Mouse (Mus musculus): Measurements from ENCODE around the gene Ptprn2.

Gene Ptprn2

DNA sequence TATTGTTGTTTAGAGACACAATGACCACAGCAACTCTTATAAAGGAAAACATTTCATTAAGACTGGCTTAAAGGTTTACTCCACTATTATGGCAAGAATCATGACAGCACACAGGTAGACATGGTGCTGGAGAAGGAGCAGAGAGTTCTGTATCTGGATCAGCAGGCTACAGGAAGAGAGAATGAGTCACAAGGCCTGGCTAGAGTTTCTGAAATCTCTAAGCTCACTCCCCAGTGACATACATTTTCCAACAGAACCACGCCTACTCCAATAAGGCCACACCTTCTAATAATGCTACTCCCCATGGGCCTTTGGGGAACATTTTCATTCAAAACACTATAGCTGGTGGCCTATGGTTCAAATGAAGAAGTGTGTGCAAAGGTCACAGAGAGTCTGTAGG is 53.8 kb downstream of the Ptprn2 start:
- WGBS, result 81% methylated on average over 1 of the region's 1 CpGs

DNA sequence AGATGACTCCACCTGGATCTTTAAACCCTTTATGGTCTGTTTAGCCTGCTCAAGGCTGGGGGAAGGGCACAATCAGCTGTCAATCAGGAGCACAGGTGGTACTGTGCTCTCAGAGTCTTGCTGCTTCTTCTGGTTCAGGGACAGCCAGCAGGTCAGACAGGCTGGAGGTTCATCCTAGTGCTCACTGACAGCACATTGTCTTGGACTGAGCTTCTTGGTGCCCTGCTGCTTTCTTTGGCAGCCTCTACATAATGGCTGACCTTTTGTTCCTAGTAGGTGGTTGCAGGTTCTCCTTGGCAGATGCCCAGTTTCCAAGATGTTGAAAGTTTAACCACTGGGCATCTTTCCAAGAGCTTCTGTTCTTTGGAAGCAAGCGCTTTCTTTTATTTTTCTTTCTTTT is 55.1 kb downstream of the Ptprn2 start:
- 33% methylated on average over 1 of the region's 1 CpGs for WGBS

DNA sequence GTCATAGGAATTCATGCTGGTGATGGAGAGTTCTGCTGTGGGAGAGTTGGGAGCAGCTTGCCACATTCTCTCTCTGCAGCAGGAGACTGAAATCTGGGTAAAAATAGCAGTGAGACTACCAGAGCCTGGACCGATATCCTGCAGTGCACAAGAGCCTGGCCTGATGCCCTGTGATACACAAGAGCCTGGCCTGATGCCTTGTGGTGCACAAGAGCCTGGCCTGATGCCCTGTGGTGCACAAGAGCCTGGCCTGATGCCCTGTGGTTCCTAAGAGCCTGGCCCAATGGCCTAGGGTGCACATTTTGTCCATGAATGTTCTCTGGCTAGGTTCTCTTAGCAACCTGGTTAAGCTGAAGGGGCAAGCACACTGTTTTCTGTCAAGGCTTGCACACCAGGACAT is 64.5 kb downstream of the Ptprn2 start:
- 4% methylated on average over 1 of the region's 1 CpGs for WGBS

DNA sequence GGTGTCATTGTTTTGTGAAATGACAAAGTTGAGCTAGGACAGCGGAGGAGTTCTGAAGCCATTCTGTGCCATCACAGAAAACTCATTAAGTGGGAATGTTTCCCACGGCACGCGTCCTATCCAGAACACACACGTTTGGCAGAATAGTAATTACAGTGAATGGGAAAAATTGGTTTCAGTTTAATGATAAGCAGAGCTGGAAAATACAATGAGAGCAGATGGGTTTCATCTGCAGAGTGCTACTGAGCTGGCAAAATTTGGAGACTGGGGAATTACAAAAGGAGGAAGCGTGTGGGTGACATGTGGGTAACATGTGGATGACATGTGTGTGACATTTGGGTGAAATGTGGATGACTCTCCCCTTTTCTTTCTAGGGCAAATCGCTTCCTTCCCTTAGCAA is 66.0 kb downstream of the Ptprn2 start:
- 64% methylated on average over 7 of the region's 7 CpGs for WGBS

DNA sequence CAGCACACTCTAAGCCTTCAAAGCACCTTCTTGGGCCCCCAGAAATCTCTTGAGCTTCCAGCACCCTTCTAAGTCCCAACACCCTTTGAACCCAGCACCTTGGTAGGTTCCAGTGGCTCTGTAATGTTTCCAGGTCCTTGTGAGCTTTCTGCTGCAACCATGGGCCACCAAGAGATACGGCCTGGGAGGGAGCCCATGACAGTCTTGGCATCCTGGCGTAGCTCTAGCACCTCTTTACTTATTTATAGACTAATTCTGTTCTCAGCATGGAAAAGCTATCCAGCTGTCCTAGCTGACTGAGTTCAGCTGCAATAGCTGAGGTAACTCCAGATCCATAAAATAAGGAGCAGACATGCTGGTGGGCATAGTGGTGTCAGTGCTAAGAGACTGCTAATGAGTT is 66.8 kb downstream of the Ptprn2 start:
- 64% methylated on average over 2 of the region's 2 CpGs for WGBS

DNA sequence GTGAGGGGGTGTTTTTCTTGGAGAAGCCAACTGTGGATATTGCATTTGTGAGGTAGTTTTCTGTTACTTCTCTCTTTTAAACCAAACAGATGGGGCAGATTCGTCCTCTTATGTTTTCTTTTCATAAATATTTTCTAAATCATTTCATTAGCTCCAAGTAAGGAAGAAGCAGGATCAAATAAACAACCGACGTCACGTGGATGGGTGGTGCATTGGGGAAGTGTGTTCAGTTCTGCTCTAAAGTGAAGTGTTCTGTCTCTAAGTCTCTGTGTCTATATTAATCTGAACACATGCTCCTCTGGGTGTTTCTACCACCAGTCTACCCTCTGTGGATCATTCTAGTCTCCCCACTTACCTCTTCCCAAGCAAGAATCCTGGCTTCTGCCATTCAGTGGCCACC is 70.4 kb downstream of the Ptprn2 start:
- WGBS, result 50% methylated on average over 4 of the region's 4 CpGs

DNA sequence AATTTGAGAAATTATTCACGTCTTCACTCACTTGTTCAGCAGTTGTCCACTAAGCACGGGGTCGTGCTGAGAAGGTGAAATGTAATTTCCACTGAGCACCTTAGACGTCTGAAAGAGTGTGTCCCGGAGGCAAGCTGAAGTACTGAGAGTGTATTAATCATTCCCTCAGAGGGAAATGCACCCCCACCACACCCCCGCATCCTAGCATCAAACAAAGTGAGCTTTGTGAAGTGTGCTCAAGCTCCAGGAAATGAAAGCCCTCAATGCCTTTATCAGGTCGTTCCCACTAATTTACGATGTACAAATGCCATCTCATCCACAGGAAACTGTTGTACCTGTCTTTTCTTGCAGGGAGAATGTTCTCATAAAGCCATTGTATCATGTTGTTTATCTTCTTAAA is 78.9 kb downstream of the Ptprn2 start:
- WGBS, result 68% methylated on average over 8 of the region's 8 CpGs

DNA sequence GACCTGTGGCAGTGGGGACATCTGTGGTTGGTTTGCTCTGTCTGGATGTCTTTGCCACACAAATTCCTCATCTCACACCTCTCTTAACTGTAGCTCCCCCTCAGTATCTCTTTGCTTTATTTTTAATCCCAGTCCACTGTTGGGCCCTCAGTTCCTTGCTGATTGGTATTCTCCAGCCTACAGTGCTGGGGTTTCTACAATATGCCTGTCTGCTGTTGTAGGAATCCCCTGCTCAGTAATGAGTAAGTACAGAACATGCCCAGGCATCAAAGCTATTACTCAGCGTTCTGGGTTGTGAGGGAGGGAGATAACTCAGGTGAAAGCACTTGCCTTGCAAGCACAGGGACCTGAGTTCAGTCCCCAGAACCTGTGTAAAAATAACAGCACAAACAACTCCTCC is 81.2 kb downstream of the Ptprn2 start:
- WGBS, result 50% methylated on average over 1 of the region's 1 CpGs

DNA sequence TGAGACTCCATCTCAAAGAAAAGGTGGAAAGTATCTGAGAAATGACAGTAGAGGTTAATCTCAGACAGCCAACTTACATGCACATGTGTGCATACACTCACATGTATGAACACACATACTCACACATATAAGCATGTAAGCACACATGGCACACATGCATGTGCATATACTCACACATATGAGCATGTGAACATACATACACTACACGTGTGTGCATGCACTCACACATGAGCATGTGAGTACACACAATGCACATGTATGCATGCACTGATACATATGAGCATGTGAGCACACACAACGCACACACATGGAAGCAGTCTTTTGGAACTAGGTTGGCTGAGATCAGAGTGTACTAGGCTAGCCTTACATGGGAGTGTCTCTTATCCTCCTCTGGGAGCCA is 81.7 kb downstream of the Ptprn2 start:
- 86% methylated on average over 2 of the region's 2 CpGs for WGBS

DNA sequence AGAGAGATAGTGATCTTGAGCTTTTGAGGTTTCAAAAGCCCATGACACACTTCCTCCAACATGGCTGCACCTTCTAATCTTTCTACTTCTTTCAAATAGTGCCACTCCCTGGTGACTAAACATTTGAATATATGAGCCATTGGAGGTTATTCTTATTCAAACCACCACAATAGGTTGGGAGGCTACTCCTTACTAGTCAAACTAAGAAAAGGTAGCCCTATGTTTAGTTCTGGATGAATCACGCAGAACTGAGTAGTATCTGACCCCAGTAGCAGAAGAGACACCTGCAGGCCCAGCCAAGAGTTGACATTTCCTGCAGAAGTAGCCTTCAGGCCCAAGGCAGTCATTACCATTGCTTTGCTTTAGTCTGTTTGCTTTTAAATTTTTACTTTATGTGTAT is 84.0 kb downstream of the Ptprn2 start:
- WGBS, result 76% methylated on average over 1 of the region's 1 CpGs

DNA sequence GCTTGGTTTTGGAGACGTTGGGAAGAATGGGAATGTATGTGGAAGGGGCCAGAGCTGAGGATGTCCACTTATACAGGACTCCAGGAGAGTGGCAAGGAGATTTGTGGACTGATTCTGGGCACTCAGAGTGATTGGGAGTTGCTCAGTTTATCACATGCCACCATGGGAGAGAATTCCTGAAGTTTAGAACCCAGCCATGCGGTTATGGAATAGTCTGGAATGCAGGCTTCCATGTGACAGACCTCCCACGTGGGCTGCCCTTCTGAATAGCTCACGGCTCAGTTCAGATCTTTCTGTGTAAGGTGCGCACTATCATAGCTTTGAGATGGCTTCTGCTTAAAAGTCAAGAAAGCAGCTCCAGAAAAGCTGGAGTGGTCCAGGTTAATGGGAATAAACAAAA is 88.6 kb downstream of the Ptprn2 start:
- 67% methylated on average over 5 of the region's 5 CpGs for WGBS

DNA sequence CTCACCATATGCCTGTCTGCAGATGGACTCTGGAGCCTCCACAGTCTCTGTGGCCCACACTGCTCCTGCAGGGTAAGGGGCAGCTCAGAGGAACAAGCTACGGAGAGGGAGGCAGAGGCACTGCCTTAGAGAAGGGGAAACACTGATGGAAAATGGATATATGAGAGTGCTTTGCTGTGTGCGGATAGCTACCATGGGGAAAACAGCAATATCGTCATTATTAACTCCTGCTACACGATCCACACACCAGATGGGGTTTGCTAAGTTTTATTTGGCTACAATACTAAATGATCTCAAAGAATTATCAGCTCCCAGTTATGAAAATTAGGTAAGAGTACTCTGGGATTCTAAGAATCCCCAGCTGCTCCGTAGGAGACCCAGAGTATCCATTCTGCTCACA is 89.2 kb downstream of the Ptprn2 start:
- WGBS, result 57% methylated on average over 5 of the region's 5 CpGs

DNA sequence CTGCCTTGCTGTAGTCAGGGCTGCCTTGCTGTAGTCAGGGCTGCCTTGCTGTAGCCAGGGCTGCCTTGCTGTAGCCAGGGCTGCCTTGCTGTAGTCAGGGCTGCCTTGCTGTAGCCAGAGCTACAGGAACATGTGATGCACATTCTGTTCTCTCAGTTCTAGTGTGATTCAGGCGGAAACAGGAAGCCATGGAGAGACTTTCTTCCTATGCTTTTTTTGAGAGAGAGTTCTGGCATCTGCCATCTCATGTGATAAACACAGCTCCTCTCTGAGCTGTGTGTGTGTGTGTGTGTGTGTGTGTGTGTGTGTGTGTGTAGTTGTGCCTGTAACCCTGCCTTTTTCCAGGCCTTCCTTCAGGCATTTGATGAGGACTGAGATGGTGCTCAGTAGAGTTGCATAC is 92.4 kb downstream of the Ptprn2 start:
- 30% methylated on average over 1 of the region's 1 CpGs for WGBS

DNA sequence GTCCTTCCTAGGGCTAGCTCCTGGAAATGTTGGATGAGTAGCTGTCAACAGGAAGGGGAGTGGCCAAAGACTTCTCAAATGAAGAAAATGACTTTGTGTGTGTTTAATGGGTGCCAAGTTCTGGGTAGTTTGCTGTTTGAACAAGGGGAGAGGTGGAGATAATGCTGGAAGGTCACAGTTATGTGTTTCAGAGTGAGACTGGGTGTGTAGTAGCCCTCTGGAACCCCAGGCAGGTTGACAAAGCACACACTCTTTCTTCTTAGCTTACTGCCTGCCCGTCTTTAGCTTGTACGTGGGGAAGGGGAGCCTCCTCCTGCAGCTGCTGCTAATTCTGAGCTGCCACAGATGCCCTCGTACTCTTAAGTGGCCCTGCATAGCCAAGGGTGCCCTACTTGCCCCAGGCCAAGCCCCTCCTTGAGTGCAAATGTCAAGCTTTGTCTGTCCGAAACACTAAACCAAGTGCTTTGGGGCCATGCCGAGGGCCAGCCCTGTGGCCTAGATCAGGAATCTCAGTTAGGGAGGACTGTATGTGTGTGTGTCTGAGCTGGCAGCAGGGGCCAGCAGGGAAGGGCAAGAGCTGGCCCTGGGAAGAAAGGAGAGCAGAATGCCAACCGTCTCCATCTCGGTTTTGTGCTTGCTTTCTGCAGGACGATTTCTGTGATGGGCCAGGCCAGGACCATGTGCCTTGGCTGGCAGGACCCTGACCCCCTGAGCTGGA is 95.5 kb downstream of the Ptprn2 start:
- WGBS, result 52% methylated on average over 8 of the region's 8 CpGs

DNA sequence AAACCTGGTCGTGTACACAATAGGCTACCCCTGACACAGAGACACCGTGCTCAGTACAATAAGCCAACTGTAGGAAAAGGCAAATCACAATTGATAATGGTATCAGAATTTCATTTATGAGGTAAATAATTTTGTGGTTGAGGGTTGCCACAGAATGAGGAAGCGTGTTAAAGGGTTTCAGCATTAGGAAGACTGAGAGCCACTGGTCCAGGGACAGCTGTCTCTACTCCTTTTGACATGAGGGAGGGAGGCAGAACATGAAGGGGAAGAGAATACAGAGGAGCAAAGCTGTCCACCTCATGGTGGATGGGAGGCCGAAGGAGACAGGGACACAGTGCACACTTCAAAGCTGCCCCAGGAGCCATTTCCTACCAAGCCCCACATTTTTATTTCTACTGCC is 97.3 kb downstream of the Ptprn2 start:
- WGBS, result 86% methylated on average over 4 of the region's 4 CpGs

DNA sequence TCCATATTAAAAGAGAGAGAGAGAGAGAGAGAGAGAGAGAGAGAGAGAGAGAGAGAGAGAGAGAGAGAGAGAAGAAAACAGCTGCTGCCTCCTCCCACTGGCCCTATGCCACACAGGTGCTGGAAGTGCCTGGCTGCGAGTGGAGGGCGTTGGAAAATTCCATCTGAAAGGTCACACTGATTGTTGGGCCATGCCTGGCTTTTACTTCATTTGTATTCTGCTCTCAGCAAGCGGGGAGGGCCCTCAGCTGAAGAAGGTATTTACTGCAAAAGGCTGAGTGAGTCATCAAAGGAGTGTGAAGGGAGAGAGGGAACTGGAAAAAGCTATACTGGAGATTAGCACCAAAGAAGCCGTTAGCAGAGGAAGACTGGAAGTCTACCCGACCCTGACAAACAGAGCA is 99.5 kb downstream of the Ptprn2 start:
- WGBS, result 12% methylated on average over 5 of the region's 5 CpGs

DNA sequence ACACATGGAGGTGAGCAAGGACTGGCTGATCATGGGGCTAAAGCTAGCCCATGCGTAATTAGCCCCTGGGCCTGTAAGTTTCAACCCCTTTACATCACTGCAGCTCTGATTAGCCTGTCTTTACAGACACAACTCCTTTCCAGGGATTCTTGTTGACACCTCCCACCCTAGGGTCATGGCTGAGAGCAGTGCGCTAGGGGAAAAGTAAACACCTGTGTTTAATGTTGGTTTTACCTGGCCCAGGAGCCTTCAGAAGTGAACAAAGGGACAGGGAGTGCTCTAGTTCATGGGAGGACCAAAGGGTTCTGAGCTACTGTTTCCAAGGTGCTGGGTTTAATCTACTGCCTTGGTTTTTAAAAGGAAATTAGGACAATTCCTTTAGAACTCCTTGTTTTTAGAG is 100.6 kb downstream of the Ptprn2 start:
- WGBS, result 98% methylated on average over 2 of the region's 2 CpGs

DNA sequence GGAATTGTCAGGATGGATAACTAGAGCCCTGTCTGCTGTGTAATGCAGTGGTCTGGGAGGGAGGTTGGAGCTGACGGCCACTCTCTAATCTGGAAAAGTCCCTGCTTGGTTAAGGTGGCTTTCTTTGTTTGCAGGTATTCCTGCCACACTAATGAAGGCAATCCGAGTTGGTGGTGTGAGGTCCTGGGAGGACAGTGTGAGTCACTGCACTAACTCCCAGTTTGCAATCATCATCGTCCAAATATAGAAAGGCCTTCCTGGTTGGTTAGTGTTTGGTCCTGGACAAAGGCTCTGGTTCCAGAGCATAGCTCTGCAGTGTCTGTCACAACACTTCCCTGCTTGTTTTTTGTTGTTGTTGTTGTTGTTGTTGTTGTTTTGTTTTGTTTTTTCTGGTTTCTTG is 102.0 kb downstream of the Ptprn2 start:
- WGBS, result 36% methylated on average over 3 of the region's 3 CpGs

DNA sequence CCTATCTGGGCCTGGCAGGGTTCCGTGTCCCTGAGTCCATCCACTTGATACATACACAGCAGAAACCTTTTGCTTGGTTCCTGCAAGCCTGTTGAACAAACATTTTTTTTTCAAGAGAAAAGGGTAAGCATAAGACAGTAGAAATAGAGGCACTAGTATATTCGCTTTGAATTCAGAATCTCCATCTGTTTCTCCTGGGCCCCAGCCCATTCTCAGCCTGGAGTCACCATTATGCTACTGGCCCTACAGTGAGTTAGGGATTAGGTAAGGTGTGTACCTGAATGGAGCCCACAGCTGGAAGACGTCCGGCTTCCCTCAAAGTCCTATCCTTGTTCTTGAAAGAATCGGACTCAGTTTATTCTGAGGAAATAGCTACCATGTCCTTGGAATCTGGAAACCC is 104.6 kb downstream of the Ptprn2 start:
- 73% methylated on average over 5 of the region's 5 CpGs for WGBS

DNA sequence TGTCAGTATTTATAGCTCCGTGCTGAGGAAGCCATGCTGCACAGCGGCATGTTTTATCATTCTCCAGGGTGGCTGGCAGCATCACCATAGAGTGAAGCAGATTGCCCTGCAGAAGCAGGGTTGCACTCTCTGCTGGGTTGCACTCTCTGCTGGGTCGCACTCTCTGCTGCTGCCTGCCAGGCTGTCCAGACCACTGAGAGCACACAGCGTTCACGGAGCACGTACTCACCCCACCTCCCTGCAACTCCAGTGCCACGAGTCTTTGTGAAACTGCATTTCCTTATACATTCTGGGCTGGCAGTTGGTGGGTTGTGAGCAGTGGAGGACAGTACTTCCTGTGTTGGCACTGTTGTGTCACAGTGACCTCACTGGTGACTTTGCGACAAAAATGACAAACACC is 108.9 kb downstream of the Ptprn2 start:
- WGBS, result 41% methylated on average over 8 of the region's 8 CpGs

DNA sequence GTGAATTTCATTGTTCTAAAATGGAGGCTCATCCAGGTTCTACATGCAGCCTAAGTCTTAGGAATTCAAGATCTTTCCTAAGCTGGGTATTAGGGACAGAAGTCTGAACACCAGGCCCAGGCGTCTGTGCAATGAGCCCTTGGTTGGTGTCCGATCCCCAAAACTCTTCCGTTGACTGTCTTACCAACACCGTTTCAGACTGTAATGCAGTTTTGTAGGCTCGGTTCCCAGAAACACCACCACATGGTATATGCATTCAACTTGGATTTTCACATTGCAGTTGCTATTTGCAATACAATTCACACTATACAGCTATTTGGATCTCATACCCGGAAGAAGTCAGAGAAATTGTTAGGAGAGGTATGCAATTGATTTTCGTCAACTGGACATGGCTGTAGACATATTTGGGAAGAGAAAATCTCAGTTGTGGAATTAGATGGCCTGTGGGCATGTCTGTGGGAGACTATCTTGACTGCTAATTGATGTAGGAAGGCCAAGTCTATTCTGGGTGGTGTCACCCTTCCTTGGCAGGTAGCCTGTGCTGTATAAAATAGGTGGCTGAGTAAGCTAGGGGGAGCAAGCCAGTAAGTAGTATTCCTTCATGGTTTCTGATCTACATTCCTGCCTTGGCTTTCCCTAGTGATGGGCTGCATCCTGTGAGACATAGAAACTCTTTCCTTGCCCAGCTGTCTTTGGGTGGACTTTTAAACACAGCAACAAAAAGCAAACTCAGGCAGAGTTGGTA is 109.5 kb downstream of the Ptprn2 start:
- 62% methylated on average over 7 of the region's 7 CpGs for WGBS

DNA sequence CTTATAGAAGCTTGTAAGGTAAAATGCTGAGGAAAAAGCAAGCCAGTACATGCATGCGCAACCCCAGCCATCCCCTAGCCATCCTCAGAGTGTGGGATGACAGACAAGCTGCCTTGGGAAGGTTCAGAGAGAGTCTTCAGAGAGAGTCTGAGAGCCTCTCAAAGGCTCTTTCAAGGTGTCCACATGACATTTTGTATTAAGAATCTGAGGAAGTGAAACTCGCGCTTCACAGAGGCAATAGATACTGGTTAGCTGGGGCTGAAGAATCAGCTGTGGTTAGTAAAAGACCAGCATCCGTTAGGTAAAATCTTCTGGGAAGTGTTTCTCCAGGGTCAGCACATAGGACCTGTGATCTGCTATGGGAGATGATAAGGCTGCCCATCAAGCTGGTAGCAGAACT is 110.2 kb downstream of the Ptprn2 start:
- 89% methylated on average over 4 of the region's 4 CpGs for WGBS

DNA sequence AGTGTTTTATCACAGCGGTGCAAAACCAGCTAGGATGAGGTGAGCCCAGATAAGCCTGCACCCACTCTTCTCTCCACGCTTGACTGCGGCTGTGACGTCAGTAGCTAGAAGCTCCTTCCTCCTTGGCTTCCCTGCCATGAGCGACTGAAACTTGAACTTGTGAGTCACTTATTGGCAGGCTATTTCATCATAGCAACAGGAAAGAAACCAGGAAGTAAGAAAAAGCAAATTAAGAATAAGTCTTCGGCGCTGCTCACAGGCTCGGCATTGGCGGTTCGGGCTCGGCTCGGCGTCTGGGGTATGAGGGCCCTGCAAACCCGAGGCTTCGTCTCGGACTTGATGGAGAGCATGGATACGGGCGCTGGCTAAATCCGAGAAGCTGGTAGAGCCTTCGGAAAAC is 111.5 kb downstream of the Ptprn2 start:
- 68% methylated on average over 20 of the region's 20 CpGs for WGBS

DNA sequence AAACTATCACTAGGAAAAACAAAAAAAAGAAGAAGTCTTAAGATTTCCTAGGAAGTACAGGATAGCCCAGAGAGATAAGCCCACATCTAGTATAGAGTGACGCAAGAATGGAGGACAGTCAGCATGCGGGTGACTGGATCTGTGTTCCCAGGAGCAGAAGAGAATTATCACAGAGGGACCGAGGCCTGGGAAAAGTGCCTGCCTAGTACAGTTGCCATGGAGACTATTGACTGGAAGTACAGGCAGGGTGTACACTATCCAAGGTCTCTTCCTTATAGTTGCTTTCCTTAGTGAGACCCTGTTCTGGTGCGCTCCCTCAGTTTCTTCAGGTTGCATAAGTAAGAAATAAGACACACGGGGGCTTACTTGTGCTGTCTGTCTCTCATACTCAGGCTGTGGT is 112.2 kb downstream of the Ptprn2 start:
- WGBS, result 49% methylated on average over 5 of the region's 5 CpGs

Measured in cerebral cortex, adult 2 months (tissue).